Mouse (Mus musculus) heart, postnatal 14 days (tissue): ENCODE data around the gene Mysm1. TPM values are rescaled to one million over a fixed set of nuclear protein-coding genes. Genes with fewer than 3 reads are reported as not detected.
A peak's percentile ranks its signal among the peaks of the same experiment; 100 is the strongest.

Experiments
- DNase-seq, 2 experiments: peaks; one replicate each; pipeline ENCODE4 v3.0.0; 2021 to 2022
- intact Hi-C: fragments of 180-260 bp; cut with DNase I; formaldehyde crosslinking; loops from one replicate; pipeline ENCODE4 v1.15.1; 2025
- long read RNA-seq, 2 experiments: library from polyadenylated mRNA; stranded (forward); transcript quantifications; one replicate each; pipeline ENCODE4 v2.0.0; 2021
- total RNA-seq, 2 experiments: library from RNA; stranded (reverse); gene quantifications; 2 replicates each; pipeline ENCODE4 v1.2.3; 2021

Gene Mysm1
- 10 to 100 TPM; 10.3 to 18.2 TPM for total RNA-seq
- long read RNA-seq, experiment 1, partial matches to known transcripts = 1 of 4 reads
- long read RNA-seq, experiment 1, other reads (novel, unspliced or antisense) = 2 of 4 reads
- long read RNA-seq, experiment 2, partial matches to known transcripts = 0 of 3 reads
- long read RNA-seq, experiment 2, other reads (novel, unspliced or antisense) = 1 of 3 reads

- intact Hi-C loops = no loop called here
- peak; percentile 96 for DNase-seq
These were observed at the start of gene Mysm1 for GRCm38 (mm10) chr4:94978590-94979499. TSS of gene Mysm1 (minus strand) at chr4:94979100.

GRCm38 (mm10) chr4:95025847-95026600 lies 47.1 kb upstream of the Mysm1 start:
- DNase-seq = no peak
- intact Hi-C loops = no loop called here

- intact Hi-C loops = no loop called here
- DNase-seq = no peak
These were observed 44.6 kb upstream of the Mysm1 start for GRCm38 (mm10) chr4:95023350-95023953.

GRCm38 (mm10) chr4:95021649-95022637 lies 43.0 kb upstream of the Mysm1 start:
- DNase-seq = no peak
- intact Hi-C loops = no loop called here

GRCm38 (mm10) chr4:95020201-95020600 lies 41.3 kb upstream of the Mysm1 start:
- no peak for DNase-seq
- intact Hi-C loops = no loop called here

- intact Hi-C loops = no loop called here
- no peak for DNase-seq
These were observed 39.3 kb upstream of the Mysm1 start for GRCm38 (mm10) chr4:95018221-95018620.

- intact Hi-C loops = no loop called here
- DNase-seq = no peak
These were observed 33.8 kb upstream of the Mysm1 start for GRCm38 (mm10) chr4:95012706-95013105.

GRCm38 (mm10) chr4:95012256-95012655 lies 33.4 kb upstream of the Mysm1 start:
- DNase-seq = no peak
- intact Hi-C loops = no loop called here

GRCm38 (mm10) chr4:95008175-95009057 lies 29.5 kb upstream of the Mysm1 start:
- intact Hi-C loops = loop anchor here (1.0 to 2.0 kb wide), 2 partner anchors 40 to 863 kb away; no protein-coding TSS in a partner anchor

GRCm38 (mm10) chr4:95007759-95008158 lies 28.9 kb upstream of the Mysm1 start:
- DNase-seq = no peak

More at GRCm38 (mm10) chr4:95008175-95009057, 29.5 kb upstream of the Mysm1 start:
- peak; percentile 74 to 86 for DNase-seq

GRCm38 (mm10) chr4:95005251-95005830 lies 26.4 kb upstream of the Mysm1 start:
- no peak for DNase-seq
- intact Hi-C loops = no loop called here

More at GRCm38 (mm10) chr4:95007759-95008158, 28.9 kb upstream of the Mysm1 start:
- intact Hi-C loops = loop anchor here (1.0 to 2.0 kb wide), 3 partner anchors 41 to 918 kb away; no protein-coding TSS in a partner anchor

GRCm38 (mm10) chr4:95001043-95001775 lies 22.3 kb upstream of the Mysm1 start:
- no peak for DNase-seq
- intact Hi-C loops = no loop called here

GRCm38 (mm10) chr4:95000147-95000546 lies 21.2 kb upstream of the Mysm1 start:
- no peak for DNase-seq
- intact Hi-C loops = no loop called here

GRCm38 (mm10) chr4:94999249-94999648 lies 20.3 kb upstream of the Mysm1 start:
- peak in 1 of 2 experiments; percentile 11 for DNase-seq
- intact Hi-C loops = no loop called here

- intact Hi-C loops = no loop called here
These were observed 17.0 kb upstream of the Mysm1 start for GRCm38 (mm10) chr4:94995862-94996261.

GRCm38 (mm10) chr4:94990204-94990603 lies 11.3 kb upstream of the Mysm1 start:
- no peak for DNase-seq

More at GRCm38 (mm10) chr4:94995862-94996261, 17.0 kb upstream of the Mysm1 start:
- DNase-seq = no peak

GRCm38 (mm10) chr4:94987725-94988124 lies 8.8 kb upstream of the Mysm1 start:
- intact Hi-C loops = no loop called here
- DNase-seq = no peak

More at GRCm38 (mm10) chr4:94990204-94990603, 11.3 kb upstream of the Mysm1 start:
- intact Hi-C loops = no loop called here
